Mouse (Mus musculus): ENCODE results near the gene Xndc1.

DNA sequence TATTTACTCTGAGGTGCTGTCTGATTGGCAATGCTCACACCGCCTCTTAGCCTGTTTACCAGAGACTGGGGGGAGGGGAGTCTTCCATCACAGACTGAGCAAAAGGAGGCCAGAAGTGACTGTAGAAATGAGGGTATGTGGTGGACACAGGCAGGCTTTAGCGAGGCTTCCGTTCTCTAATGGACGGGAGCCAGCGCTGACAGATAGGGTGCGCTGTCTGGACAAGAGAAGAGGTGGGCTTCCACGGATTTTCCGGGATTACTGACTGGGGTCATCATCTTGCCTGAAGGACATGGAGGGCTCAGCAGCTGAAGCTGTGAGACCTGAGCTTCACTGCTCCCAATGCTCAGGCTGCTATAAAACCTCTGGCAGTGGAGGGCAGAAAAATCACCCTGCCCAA lies 36.9 kb downstream of the Xndc1 start:
- TF ChIP-seq POLR2A (IDR thresholded peaks at IDR 0.05; ENCODE audit: low read depth, low read length) (no peak), CTCF (conservative IDR thresholded peaks at IDR 0.05; ENCODE audit: insufficient read depth, insufficient read length, low read depth, low read length) (no peak)

All from kidney, adult 2 months (tissue).